Mouse (Mus musculus): ENCODE results near the gene Gnb1l.

GRCm38 (mm10) chr16:18586906-18587546 is 88.5 kb downstream of the Gnb1l start:
- TF ChIP-seq SRF (IDR thresholded peaks at IDR 0.05; ENCODE audit: control insufficient read depth, insufficient read length, low read depth) (no peak), MAX (IDR thresholded peaks at IDR 0.05; ENCODE audit: low read depth) (no peak), POLR2A (IDR thresholded peaks at IDR 0.05; ENCODE audit: insufficient read length, low read depth) (peak; percentile 94)
